Mouse (Mus musculus) cerebellum, adult 2 months (tissue): ENCODE measurements around the gene Cyp17a1. TPM values are rescaled to one million over a fixed set of nuclear protein-coding genes. Genes with fewer than 3 reads are reported as not detected.

Experiments used
- DNase-seq, 2 experiments: peaks; one replicate each; pipeline ENCODE4 v3.0.0; 2021
- H3K27ac ChIP-seq: fragments of 200-500 bp; 2 replicates; pipeline ENCODE4 v1.5.1; 2012; ENCODE audit warnings: low read length, control low read depth, inconsistent platforms; ENCODE audit not compliant: insufficient read depth
- H3K27me3 ChIP-seq: fragments of 200-500 bp; 2 replicates; pipeline ENCODE4 v1.6.1; 2012; ENCODE audit warnings: inconsistent platforms, mild to moderate bottlenecking, low read length, moderate library complexity; ENCODE audit not compliant: control insufficient read depth, insufficient read depth
- H3K4me1 ChIP-seq: fragments of 200-500 bp; 2 replicates; pipeline ENCODE4 v1.6.1; 2011; ENCODE audit warnings: low read length; ENCODE audit not compliant: control insufficient read depth, insufficient read depth
- H3K4me3 ChIP-seq: fragments of 200-500 bp; replicated peaks from 2 replicates; pipeline ENCODE3; 2011; ENCODE audit warnings: mild to moderate bottlenecking, low read depth, low read length, control low read depth; ENCODE audit not compliant: insufficient read depth
- CTCF ChIP-seq: fragments of 200-500 bp; IDR thresholded peaks from 2 replicates; pipeline ENCODE4 v1.5.1; 2011; ENCODE audit warnings: low read depth, mild to moderate bottlenecking, control low read depth, low read length, moderate library complexity, borderline replicate concordance; ENCODE audit not compliant: insufficient read depth
- POLR2A ChIP-seq: fragments of 200-500 bp; IDR thresholded peaks from 2 replicates; pipeline ENCODE4 v1.6.1; 2011; ENCODE audit warnings: low read length, control low read depth, borderline replicate concordance; ENCODE audit not compliant: insufficient read depth
- WGBS: fragments of 180-500 bp; shearing (Covaris S2); methylation state at CpG from one replicate; pipeline ENCODE4 v1.1.7; 2018; 5-methylcytosine and 5-hydroxymethylcytosine counted together
- polyA plus RNA-seq: library from polyadenylated mRNA; depleted of rRNA; stranded (reverse); fragments of >200 nt; gene quantifications from 2 replicates; pipeline ENCODE4 v1.2.3, GENCODE M21; 2012

Cyp17a1 gene
- polyA plus RNA-seq, 1 experiment, result 0.08 TPM

GRCm38 (mm10) chr19:46705779-46706495, 33.0 kb upstream of the Cyp17a1 start:
- Histone ChIP-seq H3K4me3 (no peak overlapping the region), H3K4me1 (no peaks in the 10 kb centered on the region), H3K27me3 (no peaks in the 10 kb centered on the region), H3K27ac (no peak overlapping the region)
- WGBS, result 42% methylated on average over 7 of the region's 7 CpGs
- DNase-seq, result no peak
- TF ChIP-seq CTCF (no peak), POLR2A (no peak)

- TF ChIP-seq CTCF, result no peak
- TF ChIP-seq POLR2A, result no peak
- DNase-seq, result no peak
- Histone ChIP-seq H3K27me3 (no peaks in the 10 kb centered on the region), H3K4me1 (no peaks in the 10 kb centered on the region), H3K27ac (no peak overlapping the region), H3K4me3 (no peak overlapping the region)
- WGBS, result 89% methylated on average over 9 of the region's 9 CpGs
Observed at GRCm38 (mm10) chr19:46701156-46701555, 28.2 kb upstream of the Cyp17a1 start.

- no peak for DNase-seq
- Histone ChIP-seq H3K4me1 (no peaks in the 10 kb centered on the region), H3K27me3 (no peaks in the 10 kb centered on the region), H3K27ac (no peak overlapping the region), H3K4me3 (no peak overlapping the region)
- no peak for TF ChIP-seq POLR2A
- TF ChIP-seq CTCF, result no peak
- 79% methylated on average over 10 of the region's 10 CpGs for WGBS
Observed at GRCm38 (mm10) chr19:46699011-46699481, 26.1 kb upstream of the Cyp17a1 start.

- Histone ChIP-seq H3K27me3 (no peaks in the 10 kb centered on the region), H3K4me3 (no peak overlapping the region), H3K27ac (no peak overlapping the region), H3K4me1 (no peaks in the 10 kb centered on the region)
- TF ChIP-seq POLR2A (no peak), CTCF (no peak)
- DNase-seq, result no peak
- WGBS, result 49% methylated on average over 19 of the region's 19 CpGs
Observed at GRCm38 (mm10) chr19:46697840-46698517, 25.0 kb upstream of the Cyp17a1 start.

- no peaks in the 10 kb centered on the region for H3K27me3 ChIP-seq
- no peak overlapping the region for H3K27ac ChIP-seq
- no peak for DNase-seq
- 48% methylated on average over 7 of the region's 7 CpGs for WGBS
- TF ChIP-seq POLR2A (no peak), CTCF (no peak)
- no peak overlapping the region for H3K4me3 ChIP-seq
- no peaks in the 10 kb centered on the region for H3K4me1 ChIP-seq
Observed at GRCm38 (mm10) chr19:46696943-46697342, 24.0 kb upstream of the Cyp17a1 start.

- TF ChIP-seq CTCF (no peak), POLR2A (no peak)
- DNase-seq, result no peak
- H3K27me3 ChIP-seq, result no peaks in the 10 kb centered on the region
- WGBS, result 58% methylated on average over 8 of the region's 8 CpGs
- H3K4me1 ChIP-seq, result no peaks in the 10 kb centered on the region
- no peak overlapping the region for H3K27ac ChIP-seq
- no peak overlapping the region for H3K4me3 ChIP-seq
Observed at GRCm38 (mm10) chr19:46696482-46696881, 23.5 kb upstream of the Cyp17a1 start.

GRCm38 (mm10) chr19:46693146-46693545, 20.2 kb upstream of the Cyp17a1 start:
- DNase-seq, result no peak
- 61% methylated on average over 4 of the region's 4 CpGs for WGBS
- H3K27me3 ChIP-seq, result no peaks in the 10 kb centered on the region
- no peak overlapping the region for H3K27ac ChIP-seq
- TF ChIP-seq POLR2A (no peak), CTCF (no peak)
- no peak overlapping the region for H3K4me3 ChIP-seq
- H3K4me1 ChIP-seq, result no peaks in the 10 kb centered on the region

GRCm38 (mm10) chr19:46691078-46691477, 18.1 kb upstream of the Cyp17a1 start:
- TF ChIP-seq POLR2A (no peak), CTCF (no peak)
- 54% methylated on average over 2 of the region's 2 CpGs for WGBS
- no peak overlapping the region for H3K4me3 ChIP-seq
- no peaks in the 10 kb centered on the region for H3K27me3 ChIP-seq
- DNase-seq, result no peak
- H3K4me1 ChIP-seq, result no peaks in the 10 kb centered on the region
- no peak overlapping the region for H3K27ac ChIP-seq
